Mouse (Mus musculus) intestine, embryonic 16.5 days (tissue): Measurements from ENCODE around the gene Rhot2. TPM values are rescaled to one million over a fixed set of nuclear protein-coding genes. Genes with fewer than 3 reads are reported as not detected.

ENCODE experiments used
- ATAC-seq: fragments of 200-750 bp; cut with Nextera tagmentation; 2 replicates; pipeline ENCODE4 v1.8.0; 2017; ENCODE audit warnings: moderate TSS enrichment, moderate library complexity
- H3K27ac ChIP-seq: fragments of 300-500 bp; sonication (generic); 2 replicates; pipeline ENCODE4 v1.5.1; 2014; ENCODE audit warnings: mild to moderate bottlenecking, low read length
- H3K27me3 ChIP-seq: fragments of 300-500 bp; sonication (generic); replicated peaks from 2 replicates; pipeline ENCODE4 v1.6.1; 2014; ENCODE audit warnings: low read length, control low read depth, mixed read lengths; ENCODE audit not compliant: control insufficient read depth, insufficient read depth
- H3K36me3 ChIP-seq: fragments of 300-500 bp; sonication (generic); 2 replicates; pipeline ENCODE4 v1.6.1; 2014; ENCODE audit warnings: low read length, control low read depth; ENCODE audit not compliant: control insufficient read depth, insufficient read depth
- H3K4me1 ChIP-seq: fragments of 300-500 bp; sonication (generic); 2 replicates; pipeline ENCODE4 v1.6.1; 2014; ENCODE audit warnings: low read length, control low read depth, mixed read lengths; ENCODE audit not compliant: control insufficient read depth, insufficient read depth
- H3K4me2 ChIP-seq: fragments of 300-500 bp; sonication (generic); 2 replicates; pipeline ENCODE4 v1.6.1; 2014; ENCODE audit warnings: low read depth, low read length, control low read depth
- H3K4me3 ChIP-seq: fragments of 300-500 bp; sonication (generic); 2 replicates; pipeline ENCODE4 v1.5.1; 2014; ENCODE audit warnings: mild to moderate bottlenecking, low read length
- H3K9ac ChIP-seq: fragments of 300-500 bp; sonication (generic); 2 replicates; pipeline ENCODE4 v1.6.1; 2014; ENCODE audit warnings: low read depth, low read length
- H3K9me3 ChIP-seq: fragments of 300-500 bp; sonication (generic); 2 replicates; pipeline ENCODE4 v1.6.1; 2016; ENCODE audit warnings: low read length, control low read depth; ENCODE audit not compliant: control insufficient read depth
- WGBS: fragments of 180-500 bp; shearing (Covaris S2); extraction: QIAGEN DNeasy Blood & Tissue Kit; methylation state at CpG from one replicate; pipeline ENCODE4 v1.1.7; 2014; 5-methylcytosine and 5-hydroxymethylcytosine counted together
- polyA plus RNA-seq: library from polyadenylated mRNA; unstranded; fragments of >200 nt; fragmentation: Nextera tagmentation; extraction: Ambion mirVana; gene quantifications from 2 replicates; pipeline ENCODE4 v1.2.1, GENCODE M21; 2015

Rhot2 gene
- polyA plus RNA-seq, 1 experiment from 2014 or later = 23.2 TPM

DNA sequence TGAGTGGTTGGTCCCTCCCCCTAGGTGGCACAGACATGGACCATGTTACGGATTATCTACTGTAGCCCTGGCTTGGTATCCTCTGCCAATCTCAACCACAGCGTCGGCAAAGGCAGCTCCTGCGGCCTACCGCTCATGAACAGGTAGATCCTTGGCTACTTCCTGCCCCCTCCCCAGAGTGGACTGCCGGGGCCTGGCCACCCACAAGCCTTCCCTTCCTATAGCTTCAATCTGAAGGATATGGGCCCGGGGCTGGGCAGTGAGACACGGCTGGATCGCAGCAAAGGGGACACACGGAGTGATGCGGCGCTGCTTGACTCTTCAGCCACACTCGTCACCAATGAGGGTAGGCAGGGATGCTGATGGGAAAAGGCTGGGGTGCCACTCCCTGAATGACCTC is 17.6 kb downstream of the Rhot2 start:
- H3K36me3 ChIP-seq = peaks cover 15% of the 10 kb centered on the region
- 95% methylated on average over 13 of the region's 13 CpGs for WGBS
- H3K27me3 ChIP-seq = no peaks in the 10 kb centered on the region
- H3K27ac ChIP-seq = no peak overlapping the region
- no peak for ATAC-seq
- H3K4me1 ChIP-seq = peaks cover 48% of the 10 kb centered on the region
- no peak overlapping the region for H3K4me2 ChIP-seq
- no peak overlapping the region for H3K4me3 ChIP-seq
- H3K9me3 ChIP-seq = no peaks in the 10 kb centered on the region
- no peak overlapping the region for H3K9ac ChIP-seq

DNA sequence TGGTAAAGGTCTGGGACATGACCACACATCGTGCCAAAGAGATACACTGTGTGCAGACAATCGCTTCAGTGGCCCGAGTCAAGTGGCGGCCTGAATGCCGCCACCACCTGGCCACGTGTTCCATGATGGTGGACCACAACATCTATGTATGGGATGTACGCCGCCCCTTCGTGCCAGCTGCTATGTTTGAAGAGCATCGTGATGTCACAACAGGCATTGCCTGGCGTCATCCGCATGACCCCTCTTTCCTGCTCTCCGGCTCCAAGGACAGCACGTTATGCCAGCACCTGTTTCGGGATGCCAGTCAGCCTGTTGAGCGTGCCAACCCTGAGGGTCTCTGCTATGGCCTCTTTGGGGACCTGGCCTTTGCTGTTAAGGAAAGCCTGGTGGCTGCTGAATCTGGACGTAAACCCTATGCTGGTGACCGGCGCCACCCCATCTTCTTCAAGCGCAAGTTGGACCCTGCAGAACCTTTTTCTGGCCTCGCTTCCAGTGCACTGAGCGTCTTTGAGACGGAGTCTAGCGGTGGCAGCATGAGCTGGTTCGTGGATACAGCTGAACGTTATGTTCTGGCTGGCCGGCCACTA is 18.6 kb downstream of the Rhot2 start:
- 94% methylated on average over 27 of the region's 27 CpGs for WGBS
- peaks cover 12% of the 10 kb centered on the region for H3K36me3 ChIP-seq

DNA sequence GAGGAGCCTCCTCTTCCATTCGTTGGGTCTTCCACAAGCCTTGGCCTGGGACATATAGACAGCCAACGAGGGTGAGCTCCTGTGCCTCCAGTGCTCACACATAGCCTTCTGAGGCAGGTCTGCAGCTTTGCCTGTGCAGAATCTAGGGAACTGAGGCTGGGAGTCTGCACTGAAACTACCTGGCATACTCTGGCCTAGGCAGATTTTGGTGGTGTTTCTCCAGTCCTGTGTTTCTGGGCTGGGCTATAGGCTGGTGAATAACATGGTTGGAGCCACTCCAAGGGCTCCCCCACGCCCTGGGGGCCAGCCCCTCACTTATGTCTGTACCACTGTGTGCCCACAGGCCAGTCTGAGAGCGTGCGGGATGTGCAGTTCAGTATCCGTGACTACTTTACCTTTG is 19.3 kb downstream of the Rhot2 start:
- Histone ChIP-seq H3K27me3 (peaks cover 5% of the 10 kb centered on the region), H3K27ac (no peak overlapping the region), H3K9ac (no peak overlapping the region), H3K4me2 (no peak overlapping the region), H3K4me3 (no peak overlapping the region), H3K36me3 (peaks cover 5% of the 10 kb centered on the region), H3K4me1 (peaks cover 31% of the 10 kb centered on the region), H3K9me3 (no peaks in the 10 kb centered on the region)
- no peak for ATAC-seq
- WGBS = 91% methylated on average over 6 of the region's 6 CpGs

More for the DNA sequence above, 18.6 kb downstream of the Rhot2 start:
- Histone ChIP-seq H3K9ac (no peak overlapping the region), H3K4me1 (peaks cover 39% of the 10 kb centered on the region), H3K4me3 (no peak overlapping the region), H3K9me3 (no peaks in the 10 kb centered on the region), H3K27me3 (0 out of 2 replicates have a peak, but pooled peaks cover 2% of the 10 kb centered on the region), H3K27ac (no peak overlapping the region), H3K4me2 (no peak overlapping the region)
- ATAC-seq = no peak

DNA sequence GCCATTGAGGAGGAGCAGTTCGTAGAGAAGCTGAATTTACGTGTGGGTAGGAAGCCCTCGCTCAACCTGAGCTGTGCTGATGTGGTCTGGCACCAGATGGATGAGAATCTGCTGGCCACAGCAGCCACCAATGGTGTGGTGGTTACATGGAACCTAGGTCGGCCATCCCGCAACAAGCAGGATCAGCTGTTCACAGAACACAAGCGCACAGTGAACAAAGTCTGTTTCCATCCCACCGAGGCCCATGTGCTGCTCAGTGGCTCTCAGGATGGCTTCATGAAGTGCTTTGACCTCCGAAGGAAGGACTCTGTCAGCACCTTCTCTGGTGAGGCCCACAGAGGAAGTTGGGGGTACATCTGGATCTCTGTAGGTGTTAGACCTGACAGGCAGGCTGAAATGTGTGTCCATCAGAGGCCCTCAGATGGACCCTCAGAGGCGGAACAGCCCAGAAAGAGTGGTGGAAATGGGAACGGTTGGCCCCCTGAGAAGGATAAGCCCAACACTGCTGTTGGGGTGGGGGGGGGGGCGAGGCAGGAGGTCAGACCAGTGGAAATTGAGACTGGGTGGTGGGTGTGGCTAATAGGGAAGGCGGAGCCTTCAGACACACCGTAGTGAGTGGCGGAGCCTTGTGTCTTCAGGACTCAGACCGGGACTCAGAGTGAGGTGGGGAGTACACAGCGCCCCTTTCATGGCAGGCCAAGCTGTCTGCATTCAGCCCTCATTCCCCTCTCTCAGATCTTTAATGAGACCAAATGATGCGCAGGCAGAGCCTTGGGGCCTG is 20.1 kb downstream of the Rhot2 start:
- Histone ChIP-seq H3K9me3 (no peaks in the 10 kb centered on the region), H3K36me3 (peaks cover 5% of the 10 kb centered on the region), H3K9ac (peak overlapping the region; percentile 73), H3K27me3 (peaks cover 12% of the 10 kb centered on the region), H3K4me3 (peak overlapping the region; percentile 53), H3K27ac (no peak overlapping the region), H3K4me1 (peaks cover 25% of the 10 kb centered on the region), H3K4me2 (peak overlapping the region; percentile 92)
- no peak for ATAC-seq
- 73% methylated on average over 17 of the region's 17 CpGs for WGBS

DNA sequence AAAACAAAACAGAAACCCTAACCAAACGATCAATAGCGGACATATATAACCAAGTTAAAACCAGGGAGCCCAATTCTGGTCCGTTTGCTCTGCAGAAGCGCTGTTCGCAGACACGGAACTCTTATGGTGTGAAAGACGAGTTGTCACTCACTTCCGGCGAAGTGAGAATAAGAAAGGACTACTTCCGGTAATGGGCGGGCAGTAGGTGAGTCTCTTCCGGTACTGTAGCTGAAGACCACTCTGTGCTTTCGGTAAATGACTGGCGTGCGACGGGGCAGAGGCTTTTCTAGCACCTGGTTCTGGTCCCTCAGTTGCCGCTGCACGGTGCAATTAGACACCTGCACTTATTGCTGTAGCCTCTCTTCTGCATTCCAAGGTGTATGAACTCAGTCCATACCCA is 21.2 kb downstream of the Rhot2 start, which contains the start of gene Wdr24:
Gene Wdr24, plus strand, starts transcription at position 176 of the 400 bp plus-strand sequence.
- Histone ChIP-seq H3K9ac (peak within 1 kb of the TSS; percentile 73), H3K4me3 (peak within 1 kb of the TSS; percentile 53), H3K4me2 (peak within 1 kb of the TSS; percentile 92), H3K36me3 (peaks cover 5% of the 10 kb centered on the region), H3K4me1 (peaks cover 24% of the 10 kb centered on the region), H3K27me3 (peaks cover 23% of the 10 kb centered on the region), H3K27ac (peak within 1 kb of the TSS; percentile 43), H3K9me3 (no peaks in the 10 kb centered on the region)
- WGBS = under 1% methylated on average over 18 of the region's 18 CpGs
- peak; percentile 50; the same call in 1 of the 2 replicates for ATAC-seq

DNA sequence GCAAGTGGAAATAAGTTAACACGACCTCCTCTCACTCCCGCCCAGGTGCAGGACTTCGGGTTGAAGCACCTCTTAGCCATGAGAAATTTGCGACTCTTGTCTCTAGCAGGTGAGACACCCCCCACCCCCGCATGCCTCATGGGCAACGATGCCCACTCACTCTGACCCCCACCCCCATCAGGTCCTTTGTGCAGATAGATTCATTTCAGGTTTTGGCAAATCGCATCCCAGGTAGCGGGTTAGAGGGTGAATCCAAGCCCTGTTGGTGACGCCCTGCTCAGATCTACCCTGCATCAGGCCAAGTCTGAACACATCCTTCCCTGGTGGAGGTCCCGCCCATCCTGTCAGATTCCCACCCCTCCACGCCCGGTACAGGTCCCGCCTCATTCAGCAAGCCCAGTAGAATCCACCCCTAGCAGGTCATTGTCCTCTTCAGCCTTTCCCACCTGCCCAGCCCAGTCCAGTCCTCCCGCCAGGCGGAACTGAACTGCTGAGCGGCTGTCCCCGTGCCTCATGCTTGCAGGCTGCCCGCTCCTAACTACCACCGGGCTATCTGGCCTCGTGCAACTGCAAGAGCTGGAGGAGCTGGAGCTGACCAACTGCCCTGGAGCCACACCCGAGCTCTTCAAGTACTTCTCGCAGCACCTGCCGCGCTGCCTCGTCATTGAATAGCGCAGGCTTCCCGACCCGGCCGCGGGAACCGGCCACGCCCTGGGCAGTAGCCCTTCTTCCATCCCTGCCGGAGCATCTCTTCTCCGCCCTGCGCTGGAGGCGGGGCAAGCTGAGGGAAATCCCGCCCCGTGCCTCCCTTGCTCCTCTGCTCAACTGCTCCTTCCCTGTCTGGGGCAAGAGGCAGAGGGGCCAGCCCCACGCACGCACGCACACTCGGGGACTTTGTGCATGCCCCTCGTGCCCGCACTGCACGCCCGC is 25.5 kb downstream of the Rhot2 start:
- Histone ChIP-seq H3K36me3 (no peaks in the 10 kb centered on the region), H3K4me2 (peak overlapping the region; percentile 42), H3K27me3 (peaks cover 33% of the 10 kb centered on the region), H3K4me3 (peak overlapping the region; percentile 21), H3K9ac (no peak overlapping the region), H3K9me3 (no peaks in the 10 kb centered on the region), H3K4me1 (peaks cover 7% of the 10 kb centered on the region), H3K27ac (no peak overlapping the region)
- WGBS = 7% methylated on average over 46 of the region's 46 CpGs
- ATAC-seq = peak; percentile 54

DNA sequence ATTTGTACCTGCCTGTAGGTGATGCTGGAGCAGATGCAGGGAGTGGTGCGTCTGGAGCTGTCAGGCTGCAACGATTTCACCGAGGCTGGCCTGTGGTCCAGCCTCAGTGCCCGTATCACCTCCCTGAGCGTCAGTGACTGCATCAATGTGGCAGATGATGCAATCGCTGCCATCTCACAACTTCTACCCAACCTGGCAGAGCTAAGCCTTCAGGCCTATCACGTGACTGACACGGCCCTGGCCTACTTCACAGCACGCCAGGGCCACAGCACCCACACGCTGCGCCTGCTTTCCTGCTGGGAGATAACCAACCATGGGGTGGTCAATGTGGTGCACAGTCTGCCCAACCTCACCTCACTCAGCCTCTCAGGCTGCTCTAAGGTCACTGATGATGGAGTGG is 27.0 kb downstream of the Rhot2 start:
- H3K36me3 ChIP-seq = no peaks in the 10 kb centered on the region
- no peak overlapping the region for H3K9ac ChIP-seq
- H3K9me3 ChIP-seq = no peaks in the 10 kb centered on the region
- no peak overlapping the region for H3K27ac ChIP-seq
- H3K4me3 ChIP-seq = no peak overlapping the region
- whole genome bisulfite sequencing = 81% methylated on average over 11 of the region's 11 CpGs
- no peak overlapping the region for H3K4me2 ChIP-seq
- ATAC-seq = no peak
- peaks cover 33% of the 10 kb centered on the region for H3K27me3 ChIP-seq
- H3K4me1 ChIP-seq = peaks cover 6% of the 10 kb centered on the region; the same call in 1 of the 2 replicates

DNA sequence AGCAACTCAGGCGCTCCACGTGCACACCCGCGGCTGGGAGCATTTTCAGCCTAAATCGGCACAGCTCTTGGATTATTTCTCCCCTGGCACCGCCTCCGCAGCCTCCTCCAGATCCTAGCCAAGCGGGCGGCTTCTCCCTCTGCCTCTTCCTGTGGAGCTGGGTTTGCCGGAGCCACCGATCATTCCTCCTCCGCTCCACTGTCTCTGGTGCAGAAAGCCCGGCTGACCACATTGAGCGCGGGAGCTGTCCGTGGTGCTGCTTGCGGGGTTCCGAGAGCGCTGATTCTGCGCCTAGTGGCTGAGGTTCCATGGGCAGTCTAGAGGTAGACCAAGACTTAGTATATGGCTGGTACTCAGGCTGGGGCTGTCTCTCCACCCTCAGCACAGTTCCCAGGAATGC is 31.2 kb downstream of the Rhot2 start:
- peak; percentile 39 for ATAC-seq
- no peaks in the 10 kb centered on the region for H3K36me3 ChIP-seq

DNA sequence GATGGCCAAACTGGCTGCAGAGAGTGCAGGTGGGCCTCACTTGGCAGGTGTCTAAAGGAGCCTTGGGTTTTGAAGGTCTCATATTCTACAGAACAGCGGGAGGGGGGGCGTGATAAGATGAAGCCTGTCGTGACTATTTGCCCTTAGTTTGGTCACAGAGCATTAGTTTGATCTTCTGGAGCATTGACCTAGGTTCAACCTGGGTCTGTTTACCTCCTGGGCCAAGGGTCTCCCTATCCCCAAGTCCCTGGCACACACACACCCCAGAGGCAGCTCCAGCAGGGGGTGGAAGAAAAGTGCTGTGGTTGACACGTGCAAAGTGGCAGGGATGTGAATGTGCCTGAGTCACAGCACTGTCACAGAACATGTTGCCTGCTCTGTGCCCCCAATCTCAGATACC is 33.8 kb downstream of the Rhot2 start:
- Histone ChIP-seq H3K4me3 (no peak overlapping the region), H3K27ac (no peak overlapping the region), H3K4me2 (no peak overlapping the region), H3K9me3 (no peaks in the 10 kb centered on the region), H3K9ac (no peak overlapping the region), H3K36me3 (no peaks in the 10 kb centered on the region), H3K27me3 (peaks cover 22% of the 10 kb centered on the region), H3K4me1 (peaks cover 11% of the 10 kb centered on the region)
- no peak for ATAC-seq
- WGBS = 67% methylated on average over 4 of the region's 4 CpGs

More for the DNA sequence above, 31.2 kb downstream of the Rhot2 start:
- 2% methylated on average over 20 of the region's 20 CpGs for WGBS
- no peak overlapping the region for H3K27ac ChIP-seq
- H3K4me1 ChIP-seq = peaks cover 9% of the 10 kb centered on the region
- H3K9me3 ChIP-seq = no peaks in the 10 kb centered on the region
- H3K27me3 ChIP-seq = peaks cover 33% of the 10 kb centered on the region
- no peak overlapping the region for H3K9ac ChIP-seq
- no peak overlapping the region for H3K4me3 ChIP-seq
- no peak overlapping the region for H3K4me2 ChIP-seq
